Mouse (Mus musculus) heart, embryonic 10.5 days (tissue): ENCODE measurements around the gene Bax. TPM values are rescaled to one million over a fixed set of nuclear protein-coding genes. Genes with fewer than 3 reads are reported as not detected.
"Not testable (repeated sequence)": the region's sequence is repeated elsewhere in the genome, so short reads cannot be mapped to it uniquely, and the experiment has no call there.

Experiments used
- DNase-seq: peaks from one replicate; pipeline ENCODE4 v3.0.0-alpha.2; 2017; ENCODE audit warnings: low spot score
- H3K27ac ChIP-seq: fragments of 300-500 bp; sonication (generic); 2 replicates; pipeline ENCODE4 v1.5.1; 2016; ENCODE audit warnings: mild to moderate bottlenecking
- H3K27me3 ChIP-seq: fragments of 300-500 bp; sonication (generic); 2 replicates; pipeline ENCODE4 v1.6.1; 2016; ENCODE audit warnings: mild to moderate bottlenecking; ENCODE audit not compliant: poor library complexity, insufficient read depth, severe bottlenecking
- H3K36me3 ChIP-seq: fragments of 300-500 bp; sonication (generic); 2 replicates; pipeline ENCODE4 v1.6.1; 2016; ENCODE audit warnings: mild to moderate bottlenecking, moderate library complexity
- H3K4me1 ChIP-seq: fragments of 300-500 bp; sonication (generic); 2 replicates; pipeline ENCODE4 v1.6.1; 2016; ENCODE audit warnings: mild to moderate bottlenecking
- H3K4me3 ChIP-seq: fragments of 300-500 bp; sonication (generic); 2 replicates; pipeline ENCODE4 v1.5.1; 2016; ENCODE audit warnings: mild to moderate bottlenecking, moderate library complexity
- H3K9me3 ChIP-seq: fragments of 300-500 bp; sonication (generic); 2 replicates; pipeline ENCODE4 v1.6.1; 2016; ENCODE audit warnings: mild to moderate bottlenecking, moderate library complexity
- WGBS: fragments of 180-500 bp; shearing (Covaris S2); methylation state at CpG from one replicate; pipeline ENCODE4 v1.1.7; 2016; 5-methylcytosine and 5-hydroxymethylcytosine counted together
- polyA plus RNA-seq: library from polyadenylated mRNA; unstranded; fragments of >200 nt; fragmentation: Nextera tagmentation; extraction: Ambion mirVana; gene quantifications from 2 replicates; pipeline ENCODE4 v1.2.1, GENCODE M21; 2016

Gene Bax
- polyA plus RNA-seq, 1 experiment from 2014 or later = 244 TPM

DNA sequence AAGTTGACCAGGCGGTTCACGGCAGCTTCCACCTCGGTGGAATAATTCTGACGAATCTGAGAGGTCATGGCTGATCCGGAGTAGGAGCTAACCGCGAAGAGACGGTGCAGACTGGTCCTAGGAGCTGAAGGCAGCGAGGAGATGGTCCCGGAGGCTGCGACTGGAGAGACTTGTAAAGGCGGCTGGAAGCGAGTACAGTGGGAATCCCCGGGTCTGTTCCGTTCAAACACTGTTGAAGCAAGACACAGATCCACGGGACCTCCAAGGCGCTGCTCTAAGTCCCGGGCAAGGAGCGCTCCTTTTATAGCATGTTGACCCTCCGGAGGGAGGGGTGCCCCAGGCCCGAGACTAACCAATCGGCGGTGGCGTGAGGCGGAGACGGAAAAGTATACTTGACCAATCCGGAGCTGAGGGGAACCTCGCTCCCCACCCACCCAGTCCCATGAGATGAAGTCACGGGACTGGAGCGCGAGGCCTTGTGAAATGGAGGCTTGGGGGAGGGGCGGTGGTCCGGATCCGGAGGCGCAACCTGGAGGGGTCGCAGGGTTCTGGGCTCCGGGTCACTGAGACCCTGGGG lies 7.0 kb downstream of the Bax start, which contains the start of gene Ftl1:
Gene Ftl1 (minus strand): TSS at position 321 of the 577 bp plus-strand sequence.
- H3K4me1 ChIP-seq = peaks cover 43% of the 10 kb centered on the region
- DNase-seq = peak; percentile 100
- under 1% methylated on average over 37 of the region's 37 CpGs for WGBS
- peak within 1 kb of the TSS; percentile 94 for H3K27ac ChIP-seq
- not testable (repeated sequence) for H3K9me3 ChIP-seq, H3K27me3 ChIP-seq
- peak within 1 kb of the TSS; percentile 79 for H3K4me3 ChIP-seq
- peaks cover 71% of the 10 kb centered on the region for H3K36me3 ChIP-seq

DNA sequence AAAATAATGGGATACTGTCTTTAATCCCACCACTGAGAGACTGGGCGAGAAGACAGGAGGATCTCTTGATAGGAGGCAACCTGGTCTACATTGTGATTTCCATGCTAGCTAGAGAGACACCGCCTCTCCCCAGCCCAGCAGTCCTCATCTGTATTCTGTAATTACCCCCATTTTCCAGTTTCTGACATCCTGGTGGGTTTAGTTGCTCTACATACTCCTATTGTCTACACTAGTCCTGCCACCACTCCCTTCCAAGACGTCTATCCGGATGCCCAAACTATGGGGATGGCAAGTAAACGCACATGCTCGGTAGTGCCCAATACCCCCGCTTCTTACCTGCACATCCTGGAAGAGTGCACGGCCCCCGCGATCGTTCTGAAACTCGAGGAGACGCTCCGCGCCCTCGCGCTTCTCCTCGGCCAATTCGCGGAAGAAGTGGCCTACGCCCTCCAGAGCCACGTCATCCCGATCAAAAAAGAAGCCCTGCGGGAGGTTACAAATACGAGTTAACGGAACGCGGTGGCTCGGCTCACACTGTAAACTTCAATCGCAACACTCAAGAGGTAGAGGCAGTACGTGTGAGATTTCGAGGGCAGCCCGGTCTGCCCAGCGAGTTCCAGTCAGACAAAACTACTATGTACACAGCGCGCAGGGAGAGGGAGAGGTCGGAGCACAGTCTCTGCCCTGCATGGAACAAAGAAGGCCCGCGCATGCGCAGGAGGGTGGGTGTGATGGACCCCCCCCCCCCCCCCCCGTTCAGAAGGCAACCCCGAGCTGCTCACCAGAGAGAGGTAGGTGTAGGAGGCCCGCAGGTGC lies 7.7 kb downstream of the Bax start:
- peak; percentile 92 for DNase-seq
- Histone ChIP-seq H3K36me3 (peaks cover 72% of the 10 kb centered on the region), H3K27me3 (no peaks in the 10 kb centered on the region), H3K4me1 (peaks cover 43% of the 10 kb centered on the region), H3K4me3 (peak overlapping the region; percentile 79), H3K27ac (peak overlapping the region; percentile 94), H3K9me3 (no peaks in the 10 kb centered on the region)
- 1% methylated on average over 43 of the region's 43 CpGs for WGBS

- Histone ChIP-seq H3K27me3 (no peaks in the 10 kb centered on the region), H3K9me3 (no peaks in the 10 kb centered on the region), H3K36me3 (peaks cover 72% of the 10 kb centered on the region), H3K27ac (peak overlapping the region; percentile 94), H3K4me1 (peaks cover 43% of the 10 kb centered on the region), H3K4me3 (peak overlapping the region; percentile 79)
- DNase-seq = no peak
- 61% methylated on average over 9 of the region's 10 CpGs for WGBS
Measured at GRCm38 (mm10) chr7:45457204-45458060, 9.3 kb downstream of the Bax start.

DNA sequence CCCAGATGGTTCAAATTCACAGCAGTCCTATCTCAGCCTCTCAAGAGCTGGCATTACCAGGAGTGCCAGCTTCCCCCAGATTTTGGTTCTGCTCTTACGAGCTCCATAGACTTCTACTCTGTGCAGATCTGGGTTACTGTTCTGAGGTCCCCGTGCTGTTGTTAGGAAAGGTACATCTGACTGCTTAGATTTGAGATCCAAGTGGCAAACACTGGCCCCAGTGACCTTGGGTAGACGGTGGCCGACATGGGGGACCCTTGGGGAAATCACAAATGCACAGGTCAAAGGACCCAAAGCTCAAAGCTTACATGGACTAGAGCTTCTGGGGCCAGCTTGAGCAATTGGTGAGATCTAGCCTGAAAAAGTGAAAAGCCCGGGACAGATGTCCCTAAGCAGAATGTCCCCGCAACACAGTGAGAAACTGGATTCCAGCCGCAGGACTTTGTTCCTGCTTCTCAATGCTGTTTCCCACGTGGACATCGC lies 9.9 kb downstream of the Bax start:
- Histone ChIP-seq H3K4me3 (peak overlapping the region; percentile 79; the same call in 1 of the 2 replicates), H3K9me3 (no peaks in the 10 kb centered on the region), H3K4me1 (peaks cover 42% of the 10 kb centered on the region), H3K36me3 (peaks cover 73% of the 10 kb centered on the region), H3K27ac (peak overlapping the region; percentile 43; the same call in 1 of the 2 replicates), H3K27me3 (no peaks in the 10 kb centered on the region)
- 47% methylated on average over 9 of the region's 9 CpGs for WGBS
- no peak for DNase-seq

DNA sequence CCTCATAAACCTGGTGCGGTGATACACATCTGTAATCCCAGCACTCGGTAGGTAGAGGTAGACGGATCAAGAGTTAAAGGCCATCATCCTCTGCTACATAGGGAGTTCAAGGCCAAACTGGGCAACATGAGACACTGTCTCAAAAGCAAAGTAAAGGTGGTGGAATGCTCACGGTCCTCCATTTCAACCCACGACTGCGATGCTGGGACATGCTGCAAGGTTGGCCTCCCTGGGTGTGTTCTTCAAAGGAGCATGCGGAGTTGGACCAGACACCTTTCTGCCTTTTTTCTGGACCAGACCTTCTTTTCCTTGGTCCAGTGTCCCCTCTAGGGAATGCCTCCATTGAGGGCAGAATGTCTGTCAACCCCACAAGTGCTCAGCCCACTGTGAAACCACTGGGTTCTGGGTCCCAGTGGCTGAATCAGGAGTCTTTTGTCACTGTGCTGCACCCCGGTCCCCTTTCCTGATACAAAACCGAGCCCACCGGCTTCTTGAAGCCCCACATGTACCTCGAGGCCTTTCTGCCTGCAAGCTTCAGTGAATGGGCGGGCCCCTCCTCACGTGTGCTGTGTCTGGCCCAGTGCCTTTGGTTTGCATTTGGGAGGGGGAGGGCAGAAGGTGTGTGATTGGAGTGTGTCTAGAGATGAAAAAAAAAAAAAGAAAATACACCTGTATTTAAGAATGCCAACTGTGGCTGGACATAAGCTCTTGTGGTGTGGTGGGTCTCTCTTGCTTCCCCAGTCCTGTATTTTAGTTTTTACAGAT lies 10.6 kb downstream of the Bax start:
- WGBS = 73% methylated on average over 13 of the region's 13 CpGs
- DNase-seq = no peak
- peaks cover 75% of the 10 kb centered on the region for H3K36me3 ChIP-seq
- no peak overlapping the region for H3K4me3 ChIP-seq
- no peaks in the 10 kb centered on the region for H3K27me3 ChIP-seq
- no peak overlapping the region; the same call in 1 of the 2 replicates for H3K27ac ChIP-seq
- H3K9me3 ChIP-seq = no peaks in the 10 kb centered on the region
- peaks cover 40% of the 10 kb centered on the region for H3K4me1 ChIP-seq

GRCm38 (mm10) chr7:45454971-45455370 lies 11.7 kb downstream of the Bax start:
- H3K36me3 ChIP-seq = peaks cover 77% of the 10 kb centered on the region
- H3K4me3 ChIP-seq = no peak overlapping the region
- WGBS = 84% methylated on average over 15 of the region's 15 CpGs
- H3K27ac ChIP-seq = no peak overlapping the region
- H3K27me3 ChIP-seq = no peaks in the 10 kb centered on the region
- no peaks in the 10 kb centered on the region for H3K9me3 ChIP-seq
- DNase-seq = no peak
- peaks cover 29% of the 10 kb centered on the region for H3K4me1 ChIP-seq

- WGBS = 52% methylated on average over 23 of the region's 23 CpGs
- Histone ChIP-seq H3K9me3 (no peaks in the 10 kb centered on the region), H3K4me3 (no peak overlapping the region)
Measured at GRCm38 (mm10) chr7:45451344-45451982, 15.2 kb downstream of the Bax start.

DNA sequence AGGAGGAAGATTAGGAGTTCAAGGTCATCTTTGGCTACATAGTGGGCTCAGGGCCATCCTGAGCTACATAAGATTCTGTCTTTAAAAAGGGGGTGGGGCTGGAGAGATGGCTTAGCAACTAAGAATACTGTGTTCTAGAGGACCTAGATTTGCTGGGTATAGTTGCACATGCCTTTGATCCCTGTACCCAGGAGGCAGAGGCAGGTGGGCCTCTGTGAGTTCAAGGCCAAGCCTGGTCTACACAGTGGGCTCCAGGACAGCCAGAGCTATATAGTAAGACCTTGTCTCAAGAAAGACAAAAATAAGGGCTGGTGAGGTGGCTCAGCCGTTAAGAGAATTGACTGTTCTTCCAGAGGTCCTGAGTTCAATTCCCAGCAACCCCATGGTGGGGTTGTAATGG lies 16.7 kb downstream of the Bax start:
- Histone ChIP-seq H3K4me1 (peaks cover 11% of the 10 kb centered on the region; the same call in 1 of the 2 replicates), H3K27me3 (no peaks in the 10 kb centered on the region), H3K9me3 (no peaks in the 10 kb centered on the region), H3K4me3 (no peak overlapping the region), H3K27ac (no peak overlapping the region), H3K36me3 (peaks cover 79% of the 10 kb centered on the region)
- 88% methylated on average over 1 of the region's 1 CpGs for WGBS
- DNase-seq = no peak

More at GRCm38 (mm10) chr7:45451344-45451982, 15.2 kb downstream of the Bax start:
- peaks cover 79% of the 10 kb centered on the region for H3K36me3 ChIP-seq
- H3K27ac ChIP-seq = no peak overlapping the region
- H3K27me3 ChIP-seq = no peaks in the 10 kb centered on the region
- peaks cover 14% of the 10 kb centered on the region; the same call in 1 of the 2 replicates for H3K4me1 ChIP-seq
- DNase-seq = peak; percentile 92

GRCm38 (mm10) chr7:45447325-45447990 lies 19.2 kb downstream of the Bax start:
- Histone ChIP-seq H3K4me3 (peak overlapping the region; percentile 37), H3K36me3 (peaks cover 80% of the 10 kb centered on the region), H3K27me3 (no peaks in the 10 kb centered on the region), H3K4me1 (peaks cover 18% of the 10 kb centered on the region), H3K9me3 (no peaks in the 10 kb centered on the region), H3K27ac (peak overlapping the region; percentile 47; the same call in 1 of the 2 replicates)
- 21% methylated on average over 11 of the region's 11 CpGs for WGBS
- DNase-seq = no peak

DNA sequence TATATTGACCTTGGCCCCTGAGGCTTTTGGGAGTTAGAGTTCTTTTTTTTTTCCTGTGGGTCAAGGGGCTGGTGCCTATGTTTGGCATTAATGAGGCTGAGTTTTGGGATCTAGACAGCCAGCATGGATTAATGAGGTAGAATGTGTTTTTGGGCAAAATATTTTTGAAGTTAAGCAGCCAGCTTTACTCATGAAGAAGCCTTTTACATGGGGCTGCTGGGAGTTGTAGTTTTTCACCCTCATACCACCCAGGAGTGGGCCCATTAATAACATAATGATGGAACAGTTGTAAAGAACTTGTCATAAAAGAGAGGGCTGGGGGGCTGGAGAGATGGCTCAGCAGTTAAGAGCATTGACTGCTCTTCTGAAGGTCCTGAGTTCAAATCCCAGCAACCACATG lies 20.1 kb downstream of the Bax start:
- Histone ChIP-seq H3K27ac (no peak overlapping the region), H3K36me3 (peaks cover 77% of the 10 kb centered on the region), H3K4me1 (peaks cover 17% of the 10 kb centered on the region), H3K27me3 (no peaks in the 10 kb centered on the region), H3K9me3 (no peaks in the 10 kb centered on the region), H3K4me3 (no peak overlapping the region)
- no peak for DNase-seq
